Mouse (Mus musculus): ENCODE results near the gene Nudt5. TPM values are rescaled to one million over a fixed set of nuclear protein-coding genes. Genes with fewer than 3 reads are reported as not detected.

Nudt5 gene
- total RNA-seq, 2 experiments from 2014 or later: 22.2 to 25.5 TPM

DNA sequence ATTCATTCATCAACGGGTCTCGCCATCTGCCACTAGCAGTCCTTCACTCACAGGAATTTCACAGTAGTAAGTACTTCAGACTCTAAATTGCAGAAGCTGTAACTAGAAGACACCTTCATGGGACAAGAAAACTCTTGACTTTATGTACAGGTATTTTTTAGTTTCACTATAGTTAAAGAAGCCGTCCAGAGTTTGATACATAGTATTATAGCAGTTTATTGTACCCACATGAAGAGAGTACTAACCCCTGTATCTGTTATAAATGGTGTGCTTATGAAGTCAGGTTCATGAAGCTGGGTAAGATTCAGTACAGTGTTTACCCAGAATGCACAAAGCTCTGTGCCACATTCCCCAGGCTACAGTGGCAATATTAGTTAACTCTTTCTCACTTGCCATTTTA, 18.0 kb downstream of the Nudt5 start, which contains the start of gene Gm13199:
Gm13199 (minus strand) TSS at position 101 of the 400 bp plus-strand sequence.
- DNase-seq (ENCODE audit: low spot score in 2 of 2): no peak

DNA sequence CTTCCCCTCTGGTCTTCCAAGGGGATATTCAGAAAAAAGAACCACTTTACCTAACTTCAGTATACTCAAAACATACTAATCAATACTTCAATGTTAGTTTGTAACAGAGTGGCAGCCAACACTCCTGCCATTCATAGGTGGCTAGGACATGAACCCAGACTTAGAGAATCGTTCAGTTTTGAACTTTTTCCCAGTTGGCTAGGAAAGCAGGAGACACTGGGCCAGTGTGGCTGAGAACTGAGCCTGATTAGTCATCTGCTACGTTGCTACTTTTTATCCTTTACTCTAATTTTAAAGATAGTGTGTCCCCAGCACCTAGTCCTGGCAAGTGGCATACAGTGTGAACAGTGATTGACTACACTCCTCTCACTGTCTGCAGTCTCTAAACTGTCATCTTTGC, 22.9 kb downstream of the Nudt5 start:
- DNase-seq (ENCODE audit: low spot score in 2 of 2): no peak

DNA sequence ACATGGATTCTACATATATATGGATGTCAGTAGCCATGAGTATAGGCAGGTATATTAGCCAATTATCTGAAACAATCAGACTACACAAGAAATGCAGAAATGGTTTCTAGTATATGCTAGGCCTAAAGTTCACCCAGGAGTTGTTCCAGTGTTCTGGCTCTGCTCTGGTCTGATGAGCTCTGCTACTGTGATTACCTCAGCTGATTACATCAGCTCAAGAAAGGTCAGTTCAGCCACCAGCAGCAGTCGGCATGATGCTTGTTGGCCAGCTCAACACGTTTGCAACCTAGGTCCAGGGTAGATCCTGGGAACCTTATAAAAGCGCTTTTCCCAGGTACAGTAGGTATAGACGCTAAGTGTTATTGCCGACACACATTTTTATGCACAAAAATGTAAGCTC, 24.9 kb downstream of the Nudt5 start:
- no peak for DNase-seq (ENCODE audit: low spot score in 2 of 2)

DNA sequence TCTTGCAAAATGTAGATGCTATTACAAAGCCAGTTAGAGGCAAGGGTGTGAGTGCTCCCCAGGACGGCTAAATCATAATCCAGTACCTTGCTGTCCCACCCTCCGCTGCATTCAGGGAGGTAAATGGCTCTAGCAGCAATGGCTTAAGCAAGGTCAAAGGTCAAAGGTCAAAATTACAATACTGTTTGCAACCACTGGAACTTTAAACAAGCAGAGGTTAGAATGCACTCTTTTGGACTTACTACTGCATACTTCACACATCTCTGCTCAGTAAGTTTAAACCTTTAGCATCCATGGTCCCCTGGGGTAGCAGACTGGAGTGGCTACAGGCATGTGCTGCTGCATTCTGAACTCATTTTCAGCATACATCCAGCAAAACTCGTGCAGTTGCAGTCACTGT, 32.6 kb downstream of the Nudt5 start:
- no peak for DNase-seq (ENCODE audit: low spot score in 2 of 2)

DNA sequence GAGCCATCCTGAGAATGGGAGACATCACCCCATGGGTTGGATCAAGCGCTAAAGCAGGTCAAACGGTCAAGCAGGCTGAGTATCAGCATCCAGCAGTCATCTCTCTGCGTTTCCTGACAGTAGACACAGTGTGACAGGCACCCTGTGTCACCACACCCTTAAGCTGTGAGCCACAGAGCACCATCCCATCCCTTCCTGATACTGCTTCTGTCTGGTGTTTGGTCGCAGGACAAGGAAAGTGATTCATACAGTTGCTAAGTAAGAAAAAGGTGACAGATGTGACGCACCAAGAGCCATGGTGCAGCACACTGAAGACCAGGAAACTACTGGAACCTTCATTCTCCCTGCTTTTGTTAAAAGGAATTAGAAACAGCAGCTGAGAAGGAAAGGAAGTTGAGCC, 44.0 kb downstream of the Nudt5 start:
- DNase-seq (ENCODE audit: low spot score in 2 of 2): no peak

DNA sequence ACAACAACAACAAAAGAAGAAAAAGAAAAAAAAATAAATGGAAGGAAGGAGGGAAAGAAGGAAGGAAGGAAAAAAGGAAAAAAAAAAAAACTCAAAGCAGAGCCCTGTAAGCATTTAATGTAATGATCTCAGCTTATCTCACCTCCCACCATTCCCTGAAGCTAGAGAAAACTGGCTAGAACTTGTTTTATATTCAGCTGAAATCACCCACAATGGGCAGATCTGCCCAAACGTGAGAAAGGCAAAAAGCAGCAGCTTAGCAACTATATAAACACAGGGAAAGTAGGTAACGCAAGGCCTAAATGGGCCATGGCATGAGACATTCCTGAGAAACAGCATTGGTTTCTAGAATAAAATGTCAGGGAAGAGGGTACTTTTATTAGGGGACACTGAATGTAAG, 44.6 kb downstream of the Nudt5 start:
- no peak for DNase-seq (ENCODE audit: low spot score in 2 of 2)

DNA sequence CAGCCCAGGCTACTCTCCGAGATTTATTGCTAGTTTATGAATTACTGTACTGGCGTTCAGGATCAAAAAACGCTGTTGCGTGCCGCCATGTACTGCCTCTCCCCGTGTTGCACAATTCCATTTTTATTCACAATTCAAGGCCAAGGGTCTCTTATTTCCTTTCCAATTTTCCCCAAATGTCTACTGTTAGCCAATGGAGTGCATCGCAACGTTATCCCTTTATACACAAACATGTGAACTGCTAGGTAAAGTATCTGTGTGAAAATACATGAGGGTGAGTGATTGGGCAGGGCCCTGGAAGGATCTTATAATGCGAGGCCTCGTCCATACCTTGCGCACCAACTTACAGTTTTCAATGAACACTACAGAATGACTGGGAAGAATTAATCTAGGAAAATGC, 49.5 kb downstream of the Nudt5 start:
- DNase-seq (ENCODE audit: low spot score in 2 of 2): peak in 1 of 2 experiments; percentile 12

DNA sequence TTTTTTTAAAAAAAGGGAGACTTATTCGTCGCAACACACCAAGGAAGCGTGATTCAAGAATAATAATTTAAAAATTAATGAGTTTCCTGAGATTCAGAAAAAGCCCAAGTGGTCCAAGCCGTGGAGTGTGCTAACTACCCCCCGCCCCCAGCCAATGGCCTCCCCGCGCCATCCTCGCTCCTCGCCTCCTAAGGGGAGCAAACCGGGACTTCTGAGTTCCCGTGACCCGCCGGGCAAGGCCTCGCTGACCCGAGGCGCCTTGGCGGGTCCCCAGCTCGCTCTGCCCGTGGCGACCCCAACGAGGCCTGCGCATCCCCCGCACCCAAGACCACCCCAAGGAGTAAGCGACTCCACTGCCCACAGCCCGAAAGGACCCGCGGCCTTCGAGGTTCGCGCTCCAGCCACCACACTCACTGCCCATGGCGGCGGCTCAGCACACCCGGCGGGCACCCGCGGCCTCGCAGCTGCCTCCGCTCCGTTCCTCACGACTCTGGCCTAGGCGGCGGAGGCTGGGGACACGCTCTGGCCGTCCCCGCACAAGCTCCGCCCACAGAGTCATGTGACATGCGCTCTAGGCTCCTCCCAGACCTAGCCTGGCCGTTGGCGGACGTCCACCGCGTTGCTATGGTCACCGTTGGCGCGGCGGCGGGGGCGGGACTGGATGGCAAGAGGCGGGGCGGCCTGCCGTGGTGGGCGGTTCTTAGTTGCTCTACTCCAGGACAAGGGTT, 50.2 kb downstream of the Nudt5 start, which contains the start of gene Sec61a2:
Sec61a2 (minus strand) TSS at position 590 of the 728 bp plus-strand sequence.
- DNase-seq (ENCODE audit: low spot score in 2 of 2): peak; percentile 99 to 100

DNA sequence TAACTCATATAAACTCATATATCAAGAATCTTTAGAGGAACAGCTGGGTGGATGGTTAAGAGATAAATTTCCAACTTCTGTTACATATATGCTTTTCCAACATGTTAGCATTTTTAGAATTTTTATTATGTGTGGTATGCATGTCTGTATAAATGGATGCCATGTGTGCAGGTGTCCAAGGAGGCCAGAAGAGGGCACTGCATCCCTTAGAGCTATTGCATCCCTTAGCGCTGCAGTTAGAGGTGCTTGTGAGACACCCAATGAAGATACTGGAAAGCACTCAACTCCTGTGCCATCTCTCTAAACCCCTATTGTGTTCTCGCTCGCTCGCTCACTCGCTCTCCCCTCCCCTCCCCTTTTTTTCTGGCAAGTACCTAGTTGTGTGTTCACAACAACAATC, 55.3 kb downstream of the Nudt5 start:
- peak in 1 of 2 experiments; percentile 31 for DNase-seq (ENCODE audit: low spot score in 2 of 2)

DNA sequence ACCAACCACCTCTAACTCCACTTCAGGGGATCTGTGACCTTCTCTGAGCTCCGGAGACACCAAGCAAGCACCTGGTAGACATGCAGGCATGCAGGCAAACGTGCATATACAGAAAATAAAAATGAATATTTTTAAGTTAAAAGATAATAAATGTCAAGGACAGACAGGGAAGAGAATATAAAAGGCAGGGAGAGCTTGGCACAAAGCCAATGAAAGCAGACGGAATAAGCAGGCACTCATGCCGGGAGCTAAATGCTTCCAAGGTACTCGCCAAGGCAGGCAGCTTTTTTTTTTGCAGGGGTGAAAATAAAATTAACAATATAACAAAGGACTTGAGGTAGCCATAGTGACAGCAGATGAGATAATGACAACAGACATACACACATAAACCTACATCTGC, 61.3 kb downstream of the Nudt5 start:
- DNase-seq (ENCODE audit: low spot score in 2 of 2): peak; percentile 45 to 82

DNA sequence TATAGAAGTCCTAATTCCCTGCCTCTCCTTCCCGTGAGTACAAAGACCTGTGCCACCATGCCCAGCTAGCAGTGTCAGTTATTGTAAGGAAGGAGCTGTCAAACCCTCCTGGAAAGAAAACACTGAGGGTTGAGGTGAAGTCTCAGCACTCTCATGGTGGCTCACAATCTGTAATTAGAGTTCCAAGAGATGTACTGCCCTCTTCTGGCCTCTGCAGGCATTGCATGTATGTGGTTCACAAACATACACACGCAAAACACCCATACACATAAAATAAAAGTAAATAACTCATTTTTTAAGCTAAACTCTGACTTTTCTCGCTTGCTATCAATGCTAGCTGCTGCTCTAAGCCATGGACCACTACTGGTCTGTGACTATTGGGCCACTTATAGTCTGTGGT, 61.8 kb downstream of the Nudt5 start:
- peak in 1 of 2 experiments; percentile 32 for DNase-seq (ENCODE audit: low spot score in 2 of 2)

DNA sequence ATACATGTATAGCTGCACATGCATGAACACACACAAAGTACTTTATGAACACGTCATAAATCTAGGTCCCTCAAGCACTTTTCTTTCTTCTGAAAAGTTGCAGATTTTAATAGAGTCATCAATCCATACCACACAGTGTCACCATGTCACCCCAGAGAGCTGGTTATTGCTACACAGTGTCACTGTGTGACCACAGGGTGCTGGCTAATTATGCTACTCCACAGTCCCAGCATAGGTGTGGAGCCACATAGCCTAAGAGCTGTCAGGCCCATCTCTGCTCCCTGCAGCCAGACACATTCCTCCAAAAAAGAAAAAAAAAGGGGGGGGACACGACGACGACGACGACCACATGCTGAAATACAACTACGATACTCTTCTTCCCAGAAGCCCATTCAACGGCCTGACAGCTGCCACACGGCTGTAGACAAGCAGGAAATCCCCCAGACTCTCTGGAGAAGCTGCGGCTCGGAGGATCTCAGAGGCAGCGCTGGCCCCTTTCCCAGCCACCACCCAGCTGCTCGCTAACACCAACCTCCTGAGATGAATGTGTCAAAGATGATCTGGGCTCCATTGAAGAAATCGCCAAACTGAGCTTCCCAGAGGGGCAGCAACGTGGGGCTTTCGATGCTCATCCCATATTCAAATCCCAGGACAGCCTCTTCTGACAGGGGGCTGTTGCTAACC, 66.6 kb downstream of the Nudt5 start:
- DNase-seq (ENCODE audit: low spot score in 2 of 2): no peak

Other genes starting within 250 kb of the Nudt5 start
- gene Camk1d, start 130.5 kb upstream of the Nudt5 start, total RNA-seq (2021): 100 to 1,000 TPM; 160 to 179 TPM
- 100 to 1,000 TPM; 133 to 149 TPM for gene Cdc123, start 145 bp downstream of the Nudt5 start, total RNA-seq (2021)
- gene Gm13199, start 17.9 kb downstream of the Nudt5 start, total RNA-seq (2021): under 1 TPM; 0.66 to 0.89 TPM
- 10 to 100 TPM; 81.5 to 86.6 TPM for gene Sec61a2, start 50.4 kb downstream of the Nudt5 start, total RNA-seq (2021)
- gene Dhtkd1, start 97.8 kb downstream of the Nudt5 start, total RNA-seq (2021): 1 to 10 TPM; 7.8 to 9.3 TPM
- gene Upf2, start 106.5 kb downstream of the Nudt5 start, total RNA-seq (2021): 10 to 100 TPM; 47.9 to 48.3 TPM